Mouse (Mus musculus) megakaryocyte, adult 5-6 weeks (primary cell): ENCODE measurements around the gene Ccdc88c. TPM values are rescaled to one million over a fixed set of nuclear protein-coding genes. Genes with fewer than 3 reads are reported as not detected.

ENCODE experiments used
- ATAC-seq: 2 replicates; pipeline ENCODE4 v1.8.0; 2016; ENCODE audit warnings: mild to moderate bottlenecking, inconsistent platforms; ENCODE audit not compliant: poor library complexity, severe bottlenecking
- total RNA-seq, 2 experiments: library from RNA; stranded (forward) in 1 of 2; stranded (reverse) in 1 of 2; fragments of 153-499, 151-499 nt in 1 of 2; fragments of 221-1000, 200-1000 nt in 1 of 2; gene quantifications; 2 replicates each; pipeline versions ENCODE4 v1.2.3 to v1.2.4; 2015 to 2017

Gene Ccdc88c
- total RNA-seq, 2 experiments from 2014 or later = 71.7 to 195 TPM

GRCm38 (mm10) chr12:100896661-100897060 lies 132.2 kb downstream of the Ccdc88c start:
- ATAC-seq = no peak

- ATAC-seq = peak; percentile 40
These were observed 133.4 kb downstream of the Ccdc88c start for GRCm38 (mm10) chr12:100895504-100895903.

- ATAC-seq = peak; percentile 2; the same call in 1 of the 2 replicates
These were observed 138.3 kb downstream of the Ccdc88c start for GRCm38 (mm10) chr12:100890548-100890947.

GRCm38 (mm10) chr12:100887801-100888258 lies 141.0 kb downstream of the Ccdc88c start:
- ATAC-seq = peak; percentile 55

GRCm38 (mm10) chr12:100886877-100887276 lies 142.0 kb downstream of the Ccdc88c start:
- ATAC-seq = no peak

GRCm38 (mm10) chr12:100885585-100885984 lies 143.3 kb downstream of the Ccdc88c start:
- ATAC-seq = peak; percentile 55

GRCm38 (mm10) chr12:100883168-100883567 lies 145.7 kb downstream of the Ccdc88c start:
- peak; percentile 59 for ATAC-seq

- ATAC-seq = peak; percentile 86
These were observed 150.3 kb downstream of the Ccdc88c start for GRCm38 (mm10) chr12:100878556-100878955.

GRCm38 (mm10) chr12:100877936-100878335 lies 150.9 kb downstream of the Ccdc88c start:
- 0 out of 2 replicates have a peak, but pooled peaks have one; percentile 6 for ATAC-seq

GRCm38 (mm10) chr12:100875960-100876359 lies 152.9 kb downstream of the Ccdc88c start:
- ATAC-seq = no peak

- no peak for ATAC-seq
These were observed 153.3 kb downstream of the Ccdc88c start for GRCm38 (mm10) chr12:100875553-100875952.

GRCm38 (mm10) chr12:100873612-100874011 lies 155.2 kb downstream of the Ccdc88c start:
- ATAC-seq = no peak

GRCm38 (mm10) chr12:100871841-100872240 lies 157.0 kb downstream of the Ccdc88c start:
- ATAC-seq = peak; percentile 77

GRCm38 (mm10) chr12:100871234-100871633 lies 157.6 kb downstream of the Ccdc88c start:
- no peak for ATAC-seq

- ATAC-seq = no peak
These were observed 160.7 kb downstream of the Ccdc88c start for GRCm38 (mm10) chr12:100868049-100868622.

GRCm38 (mm10) chr12:100867097-100867496 lies 161.8 kb downstream of the Ccdc88c start:
- ATAC-seq = no peak

GRCm38 (mm10) chr12:100865509-100866078 lies 163.3 kb downstream of the Ccdc88c start:
- no peak for ATAC-seq

- ATAC-seq = no peak
These were observed 163.8 kb downstream of the Ccdc88c start for GRCm38 (mm10) chr12:100865072-100865471.

- ATAC-seq = no peak
These were observed 165.9 kb downstream of the Ccdc88c start for GRCm38 (mm10) chr12:100862856-100863446.

GRCm38 (mm10) chr12:100862272-100862671 lies 166.6 kb downstream of the Ccdc88c start:
- peak; percentile 47; the same call in 1 of the 2 replicates for ATAC-seq
